Mouse (Mus musculus) stomach, postnatal 0 days (tissue): ENCODE results near the gene Ypel3.

Experiments
- CTCF ChIP-seq: IDR thresholded peaks from 2 replicates; pipeline ENCODE4 v1.5.1; 2016; ENCODE audit warnings: antibody characterized with exemption, low read depth, mild to moderate bottlenecking, moderate library complexity
- EP300 ChIP-seq: optimal IDR thresholded peaks from 2 replicates; pipeline ENCODE3; 2016; ENCODE audit warnings: antibody characterized with exemption

GRCm38 (mm10) chr7:126784469-126784868 lies 7.7 kb downstream of the Ypel3 start:
- TF ChIP-seq CTCF, result no peak
- TF ChIP-seq EP300, result no peak
